Mouse (Mus musculus): ENCODE data around the gene Ttll8.
A peak's percentile ranks its signal among the peaks of the same experiment; 100 is the strongest.

Gene Ttll8

GRCm38 (mm10) chr15:88863695-88864231 is 90.5 kb downstream of the Ttll8 start:
- ATAC-seq (ENCODE audit: insufficient number of reproducible peaks, low FRiP score, low TSS enrichment), result peak; percentile 16; the same call in 1 of the 2 replicates

DNA sequence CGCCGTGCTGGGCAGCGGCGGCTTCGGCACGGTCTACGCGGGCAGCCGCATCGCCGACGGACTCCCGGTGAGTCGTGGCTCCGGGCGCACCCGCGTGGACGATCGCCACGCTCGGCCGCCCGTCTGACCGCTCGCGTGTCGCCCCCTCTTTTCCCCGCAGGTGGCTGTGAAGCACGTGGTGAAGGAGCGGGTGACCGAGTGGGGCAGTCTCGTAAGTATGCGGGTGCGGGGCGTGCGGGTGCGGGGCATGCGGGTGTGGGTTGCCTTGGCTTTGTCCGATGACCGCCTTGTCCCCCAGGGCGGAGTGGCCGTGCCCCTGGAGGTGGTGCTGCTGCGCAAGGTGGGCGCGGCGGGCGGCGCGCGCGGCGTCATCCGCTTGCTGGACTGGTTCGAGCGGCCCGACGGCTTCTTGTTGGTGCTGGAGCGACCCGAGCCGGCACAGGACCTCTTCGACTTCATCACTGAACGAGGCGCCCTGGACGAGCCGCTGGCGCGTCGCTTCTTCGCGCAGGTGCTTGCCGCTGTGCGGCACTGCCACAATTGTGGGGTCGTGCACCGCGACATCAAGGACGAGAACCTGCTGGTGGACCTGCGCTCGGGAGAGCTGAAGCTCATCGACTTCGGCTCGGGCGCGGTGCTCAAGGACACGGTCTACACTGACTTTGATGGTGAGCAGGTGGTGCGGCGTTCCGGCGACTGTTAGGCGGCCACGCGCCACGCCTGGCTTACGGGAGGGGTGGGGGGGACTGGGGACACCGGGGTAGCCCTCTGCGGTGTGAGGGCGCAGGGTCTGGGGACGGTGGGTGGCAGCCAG is 91.1 kb downstream of the Ttll8 start:
- ATAC-seq (ENCODE audit: insufficient number of reproducible peaks, low FRiP score, low TSS enrichment), result no peak

GRCm38 (mm10) chr15:88861772-88862622 is 92.2 kb downstream of the Ttll8 start, which contains the start of gene Pim3:
TSS of gene Pim3 (plus strand) at chr15:88862186.
- ATAC-seq (ENCODE audit: insufficient number of reproducible peaks, low FRiP score, low TSS enrichment), result peak; percentile 72

GRCm38 (mm10) chr15:88860781-88861180 is 93.4 kb downstream of the Ttll8 start:
- no peak for ATAC-seq (ENCODE audit: insufficient number of reproducible peaks, low FRiP score, low TSS enrichment)

- ATAC-seq (ENCODE audit: insufficient number of reproducible peaks, low FRiP score, low TSS enrichment), result no peak
Measured at GRCm38 (mm10) chr15:88859206-88859970, 94.8 kb downstream of the Ttll8 start.

- no peak for ATAC-seq (ENCODE audit: insufficient number of reproducible peaks, low FRiP score, low TSS enrichment)
Measured at GRCm38 (mm10) chr15:88858707-88859106, 95.5 kb downstream of the Ttll8 start.

DNA sequence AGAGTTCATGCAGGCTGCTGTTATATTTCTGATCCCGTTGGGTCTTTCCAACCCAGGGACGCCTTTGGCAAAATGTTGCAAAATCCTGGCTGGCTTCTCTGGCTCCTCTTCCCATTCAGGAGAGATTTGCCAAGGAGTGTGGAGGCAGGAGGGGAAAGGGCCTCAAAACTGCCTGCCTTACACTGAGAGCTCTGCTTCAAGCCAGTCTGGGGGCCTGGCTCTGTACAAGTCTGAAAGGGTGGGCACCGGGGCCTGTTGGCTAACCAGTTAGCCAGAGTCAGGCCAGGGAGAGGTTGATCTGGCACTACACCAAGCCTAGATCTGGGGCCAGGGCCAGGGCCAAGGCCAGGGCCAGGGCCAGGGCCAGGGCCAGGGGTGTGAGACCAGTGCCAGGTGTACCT is 96.1 kb downstream of the Ttll8 start:
- no peak for ATAC-seq (ENCODE audit: insufficient number of reproducible peaks, low FRiP score, low TSS enrichment)

GRCm38 (mm10) chr15:88857361-88857760 is 96.9 kb downstream of the Ttll8 start:
- ATAC-seq (ENCODE audit: insufficient number of reproducible peaks, low FRiP score, low TSS enrichment), result no peak

DNA sequence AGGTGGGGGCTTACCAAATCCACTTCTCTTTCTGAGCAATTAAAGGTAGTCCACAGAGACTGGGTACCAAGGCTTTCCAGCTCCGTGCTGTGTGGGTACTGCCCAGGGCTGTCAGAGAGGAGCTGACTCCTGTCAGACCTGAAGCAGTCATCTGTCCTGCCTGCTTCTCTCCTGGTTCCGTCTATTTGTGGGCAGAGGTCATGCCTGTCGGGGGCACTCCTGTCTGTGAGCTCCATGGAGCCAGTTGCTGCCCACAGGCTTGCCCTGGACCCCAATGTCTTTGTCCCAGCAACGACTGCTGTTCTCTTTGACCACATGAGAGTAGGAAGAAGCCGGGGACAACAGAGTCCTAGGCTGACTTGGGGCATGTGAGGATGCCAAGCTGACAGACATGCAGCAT is 97.6 kb downstream of the Ttll8 start:
- ATAC-seq (ENCODE audit: insufficient number of reproducible peaks, low FRiP score, low TSS enrichment), result no peak

- ATAC-seq (ENCODE audit: insufficient number of reproducible peaks, low FRiP score, low TSS enrichment), result no peak
Measured at GRCm38 (mm10) chr15:88855896-88856417, 98.3 kb downstream of the Ttll8 start.

DNA sequence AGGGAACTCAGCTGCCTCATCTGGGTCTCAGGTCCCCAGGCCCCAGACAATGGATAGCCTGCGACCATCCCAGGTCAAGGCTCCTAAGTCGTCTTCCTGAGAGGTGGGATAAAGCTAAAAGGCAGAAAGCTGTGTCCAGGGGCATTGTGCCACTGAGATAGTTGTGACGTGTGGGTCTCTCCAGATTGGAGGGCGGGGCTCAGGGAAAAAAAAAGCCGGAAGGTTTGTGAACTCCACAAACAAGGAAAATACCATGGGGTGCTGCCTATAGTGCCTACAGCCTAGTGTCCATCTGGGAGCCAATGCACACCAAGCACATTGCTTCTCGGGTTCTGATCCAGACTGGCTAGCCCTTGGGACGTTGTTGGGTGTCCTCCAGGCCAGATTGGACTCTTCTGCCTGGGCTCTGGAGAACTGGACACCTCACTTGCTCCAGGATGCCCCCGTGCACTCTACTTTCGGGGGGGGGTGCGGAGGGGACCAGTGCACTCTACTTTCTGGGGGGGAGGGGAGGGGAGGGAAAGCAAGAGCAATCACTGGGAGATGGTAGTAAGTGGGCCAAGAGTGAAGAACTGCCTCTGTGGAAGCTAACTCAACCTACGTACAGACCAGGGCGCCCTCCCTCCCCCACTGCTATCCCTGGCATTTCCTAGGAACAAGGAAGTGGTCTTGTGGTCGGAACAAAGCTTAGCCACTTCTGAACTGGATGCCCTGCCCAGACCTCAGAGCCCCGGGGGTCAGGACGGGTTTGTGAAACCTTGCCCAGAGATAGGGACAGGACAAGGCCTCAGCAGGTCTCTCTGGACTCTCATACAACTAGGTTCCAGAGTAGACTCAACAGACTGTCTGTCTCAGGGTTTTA is 99.0 kb downstream of the Ttll8 start:
- ATAC-seq (ENCODE audit: insufficient number of reproducible peaks, low FRiP score, low TSS enrichment), result no peak

DNA sequence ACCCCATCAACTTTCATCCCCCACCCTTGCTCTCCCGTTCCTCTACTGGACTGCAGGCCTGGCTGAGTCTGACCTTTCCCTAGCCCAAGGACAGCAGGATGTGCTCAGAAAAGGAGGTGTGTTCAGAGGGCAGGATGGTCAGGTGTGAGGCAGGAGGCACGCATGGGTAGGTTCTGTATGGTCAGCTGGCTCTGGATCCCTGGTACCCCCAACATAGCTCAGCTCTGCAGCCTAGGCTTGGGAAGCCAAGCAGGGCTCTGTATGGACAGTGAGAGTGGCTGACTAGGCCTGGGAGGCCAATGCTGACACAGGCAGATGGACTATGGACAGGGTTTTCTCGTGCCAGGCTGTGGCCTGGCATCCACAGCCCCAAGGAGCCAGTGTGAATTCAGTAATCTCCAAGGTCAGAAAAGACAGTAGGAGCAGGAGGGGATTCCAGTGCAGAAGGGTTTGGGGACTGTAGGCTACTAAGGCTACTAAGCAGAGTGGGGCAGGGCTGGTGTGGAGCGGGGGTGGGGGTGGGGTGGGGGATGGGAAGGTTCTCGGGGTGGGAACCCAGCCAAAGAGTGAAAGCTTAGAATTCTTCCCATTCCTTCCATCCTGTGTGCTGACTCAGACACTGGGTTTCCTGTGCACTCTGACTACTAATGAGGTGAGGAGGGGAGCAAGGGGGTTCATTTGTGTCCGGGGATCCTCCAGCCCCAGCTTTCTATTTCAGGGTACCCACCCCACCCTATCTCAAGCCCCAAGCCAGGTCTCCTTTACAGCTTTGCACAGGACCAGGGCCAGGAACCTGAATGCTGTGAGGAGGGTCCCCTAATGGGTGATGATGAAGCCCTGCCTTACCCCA is 99.9 kb downstream of the Ttll8 start:
- ATAC-seq (ENCODE audit: insufficient number of reproducible peaks, low FRiP score, low TSS enrichment), result peak; percentile 28; the same call in 1 of the 2 replicates

- ATAC-seq (ENCODE audit: insufficient number of reproducible peaks, low FRiP score, low TSS enrichment), result no peak
Measured at GRCm38 (mm10) chr15:88853106-88853505, 101.1 kb downstream of the Ttll8 start.

GRCm38 (mm10) chr15:88851507-88852149 is 102.6 kb downstream of the Ttll8 start:
- no peak for ATAC-seq (ENCODE audit: insufficient number of reproducible peaks, low FRiP score, low TSS enrichment)

DNA sequence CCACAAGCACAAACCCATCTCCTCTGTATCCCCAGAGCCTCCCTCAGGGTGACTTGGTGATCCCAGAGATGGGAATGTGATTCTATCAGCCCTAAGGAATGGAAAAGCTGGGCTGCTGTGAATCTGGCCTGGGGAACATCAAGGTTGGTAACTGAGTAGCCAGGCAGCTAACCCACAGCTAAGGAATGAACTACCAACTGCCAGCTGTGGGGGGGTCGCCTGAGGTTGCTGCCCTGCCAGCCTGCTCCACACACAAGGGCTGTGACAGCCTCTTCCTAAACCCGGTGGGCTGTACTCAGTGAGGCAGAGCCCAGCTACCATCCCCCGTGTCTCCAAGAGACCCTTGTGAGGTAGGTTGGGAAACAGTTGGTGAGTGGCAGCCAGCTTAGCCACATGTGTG is 103.1 kb downstream of the Ttll8 start:
- no peak for ATAC-seq (ENCODE audit: insufficient number of reproducible peaks, low FRiP score, low TSS enrichment)

DNA sequence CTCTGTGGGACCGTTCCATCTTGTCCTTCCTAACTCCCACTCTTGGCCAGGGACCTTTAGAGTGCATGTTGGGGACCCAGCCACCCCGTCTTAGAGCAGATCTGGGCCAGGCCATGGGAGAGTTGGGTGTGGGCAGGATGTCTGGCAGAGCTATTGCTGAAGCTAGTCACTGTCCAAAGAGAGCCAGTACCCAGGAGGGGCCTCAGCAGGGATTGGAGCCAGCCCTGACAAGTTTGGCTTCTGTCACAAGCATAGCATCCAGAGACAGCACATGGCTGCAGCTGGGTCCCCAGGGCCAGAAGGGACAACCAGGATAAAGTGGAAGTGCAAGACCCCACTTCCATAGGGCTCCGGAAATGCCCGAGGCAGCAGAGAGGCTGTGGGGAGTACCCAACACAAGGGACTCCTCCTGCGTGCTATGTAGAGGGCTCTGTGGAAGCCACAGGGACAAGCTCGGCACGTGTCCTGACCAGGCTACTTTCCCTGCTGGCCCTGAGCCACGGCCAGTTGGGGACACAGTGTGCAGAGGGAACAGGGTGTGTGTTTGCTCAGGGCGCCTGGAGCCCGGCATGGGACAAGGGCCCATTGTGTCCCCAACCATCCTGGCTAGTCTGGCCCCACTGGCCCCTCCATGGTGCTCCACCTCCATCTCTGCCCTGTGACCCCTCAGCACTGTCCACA is 103.9 kb downstream of the Ttll8 start:
- peak; percentile 56 for ATAC-seq (ENCODE audit: insufficient number of reproducible peaks, low FRiP score, low TSS enrichment)

- ATAC-seq (ENCODE audit: insufficient number of reproducible peaks, low FRiP score, low TSS enrichment), result no peak
Measured at GRCm38 (mm10) chr15:88849621-88850020, 104.6 kb downstream of the Ttll8 start.
